Mouse (Mus musculus): ENCODE measurements around the gene Ccdc92b. TPM values are rescaled to one million over a fixed set of nuclear protein-coding genes. Genes with fewer than 3 reads are reported as not detected.

The Ccdc92b gene
- polyA plus RNA-seq, 1 experiment from 2014 or later, result 0.29 TPM

- H3K4me1 ChIP-seq (ENCODE audit: control insufficient read depth, insufficient read depth, low read length), result no peaks in the 10 kb centered on the region
- ATAC-seq, result no peak
Measured at GRCm38 (mm10) chr11:74662221-74662620, 42.8 kb downstream of the Ccdc92b start.

DNA sequence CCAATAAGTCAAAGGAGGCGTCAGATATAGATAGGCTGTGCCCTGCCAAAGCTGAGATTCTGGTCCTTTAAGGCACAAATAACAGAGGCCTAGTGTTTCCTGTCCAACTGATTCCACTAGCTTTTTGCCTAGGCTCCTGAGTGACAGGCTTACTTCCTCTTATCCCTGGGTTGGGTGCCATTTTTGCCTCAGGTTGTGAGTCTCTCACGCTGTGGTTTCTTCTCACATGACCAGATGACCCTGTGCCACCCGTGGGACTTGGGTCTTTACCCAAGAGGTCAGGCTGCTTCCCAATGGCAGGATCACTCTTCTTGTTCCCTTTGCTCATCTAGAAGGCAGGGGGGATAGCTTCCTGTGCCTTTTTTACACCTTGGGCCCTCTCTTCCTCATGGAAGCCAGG, 44.9 kb downstream of the Ccdc92b start:
- H3K4me2 ChIP-seq (ENCODE audit: low read depth, low read length), result no peak overlapping the region
- no peak overlapping the region for H3K27ac ChIP-seq (ENCODE audit: low read length)
- no peak overlapping the region for H3K4me3 ChIP-seq (ENCODE audit: low read length)
- no peak for ATAC-seq
- no peaks in the 10 kb centered on the region for H3K9me3 ChIP-seq (ENCODE audit: control insufficient read depth, low read length)
- no peaks in the 10 kb centered on the region for H3K27me3 ChIP-seq (replicated peaks; ENCODE audit: control insufficient read depth, insufficient read depth, low read length)
- H3K4me1 ChIP-seq (ENCODE audit: control insufficient read depth, insufficient read depth, low read length), result no peaks in the 10 kb centered on the region
- WGBS, result 87% methylated on average over 3 of the region's 3 CpGs
- no peak overlapping the region for H3K9ac ChIP-seq (ENCODE audit: low read depth, low read length)
- H3K36me3 ChIP-seq (ENCODE audit: control insufficient read depth, insufficient read depth, low read length), result peaks cover 53% of the 10 kb centered on the region

More at GRCm38 (mm10) chr11:74662221-74662620, 42.8 kb downstream of the Ccdc92b start:
- Histone ChIP-seq H3K9me3 (ENCODE audit: control insufficient read depth, low read length) (0 out of 2 replicates have a peak, but pooled peaks cover 4% of the 10 kb centered on the region), H3K27me3 (replicated peaks; ENCODE audit: control insufficient read depth, insufficient read depth, low read length) (no peaks in the 10 kb centered on the region), H3K36me3 (ENCODE audit: control insufficient read depth, insufficient read depth, low read length) (peaks cover 60% of the 10 kb centered on the region), H3K9ac (ENCODE audit: low read depth, low read length) (no peak overlapping the region), H3K4me3 (ENCODE audit: low read length) (no peak overlapping the region), H3K27ac (ENCODE audit: low read length) (no peak overlapping the region), H3K4me2 (ENCODE audit: low read depth, low read length) (no peak overlapping the region)
- 83% methylated on average over 6 of the region's 6 CpGs for WGBS

DNA sequence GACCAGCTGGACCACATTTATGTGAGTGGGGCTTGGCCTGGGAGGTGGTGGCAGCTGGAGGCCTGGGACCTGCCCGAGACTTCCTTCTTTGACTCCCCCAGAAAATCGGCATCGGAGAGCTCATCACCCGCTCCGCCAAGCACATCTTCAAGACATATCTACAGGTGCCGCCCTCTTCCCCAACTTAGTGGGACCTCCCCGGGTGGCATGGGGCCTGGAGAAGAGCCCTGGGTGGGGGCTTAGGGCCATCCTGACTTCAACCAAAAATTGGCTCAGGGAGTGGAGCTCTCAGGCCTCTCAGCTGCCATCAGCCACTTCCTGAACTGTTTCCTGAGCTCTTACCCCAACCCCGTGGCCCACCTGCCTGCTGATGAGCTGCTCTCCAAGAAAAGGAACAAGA, 45.5 kb downstream of the Ccdc92b start:
- ATAC-seq, result no peak
- H3K4me3 ChIP-seq (ENCODE audit: low read length), result no peak overlapping the region
- H3K9me3 ChIP-seq (ENCODE audit: control insufficient read depth, low read length), result no peaks in the 10 kb centered on the region
- H3K9ac ChIP-seq (ENCODE audit: low read depth, low read length), result no peak overlapping the region
- H3K27me3 ChIP-seq (replicated peaks; ENCODE audit: control insufficient read depth, insufficient read depth, low read length), result no peaks in the 10 kb centered on the region
- no peaks in the 10 kb centered on the region for H3K4me1 ChIP-seq (ENCODE audit: control insufficient read depth, insufficient read depth, low read length)
- H3K36me3 ChIP-seq (ENCODE audit: control insufficient read depth, insufficient read depth, low read length), result peaks cover 53% of the 10 kb centered on the region
- 93% methylated on average over 8 of the region's 8 CpGs for WGBS
- H3K27ac ChIP-seq (ENCODE audit: low read length), result no peak overlapping the region
- no peak overlapping the region for H3K4me2 ChIP-seq (ENCODE audit: low read depth, low read length)

- Histone ChIP-seq H3K27me3 (replicated peaks; ENCODE audit: control insufficient read depth, insufficient read depth, low read length) (no peaks in the 10 kb centered on the region), H3K4me1 (ENCODE audit: control insufficient read depth, insufficient read depth, low read length) (no peaks in the 10 kb centered on the region), H3K9ac (ENCODE audit: low read depth, low read length) (no peak overlapping the region), H3K4me3 (ENCODE audit: low read length) (no peak overlapping the region), H3K36me3 (ENCODE audit: control insufficient read depth, insufficient read depth, low read length) (peaks cover 46% of the 10 kb centered on the region), H3K4me2 (ENCODE audit: low read depth, low read length) (no peak overlapping the region), H3K9me3 (ENCODE audit: control insufficient read depth, low read length) (no peaks in the 10 kb centered on the region), H3K27ac (ENCODE audit: low read length) (no peak overlapping the region)
- no peak for ATAC-seq
- 89% methylated on average over 17 of the region's 17 CpGs for WGBS
Measured at GRCm38 (mm10) chr11:74665631-74666283, 46.4 kb downstream of the Ccdc92b start.

DNA sequence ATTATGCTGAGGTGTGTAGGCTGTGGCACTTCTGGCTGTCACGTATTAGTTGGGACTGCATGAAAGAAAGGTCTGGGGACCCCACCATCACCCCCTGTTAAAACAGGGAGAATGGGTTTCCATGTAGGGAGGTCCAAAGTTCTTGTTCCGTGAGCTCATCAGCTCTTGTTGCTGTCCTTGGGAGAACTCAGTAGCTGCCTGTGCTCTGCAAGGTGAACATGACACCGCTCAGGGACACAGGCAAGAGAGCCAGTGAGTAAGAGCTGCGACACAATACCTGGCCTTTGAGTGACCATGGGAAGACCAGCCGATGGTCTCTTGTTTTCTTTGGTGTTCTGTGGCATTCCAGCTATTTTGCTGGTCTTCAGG, 46.9 kb downstream of the Ccdc92b start:
- Histone ChIP-seq H3K27me3 (replicated peaks; ENCODE audit: control insufficient read depth, insufficient read depth, low read length) (no peaks in the 10 kb centered on the region), H3K4me2 (ENCODE audit: low read depth, low read length) (no peak overlapping the region), H3K4me3 (ENCODE audit: low read length) (no peak overlapping the region), H3K9ac (ENCODE audit: low read depth, low read length) (no peak overlapping the region), H3K27ac (ENCODE audit: low read length) (no peak overlapping the region), H3K4me1 (ENCODE audit: control insufficient read depth, insufficient read depth, low read length) (no peaks in the 10 kb centered on the region), H3K9me3 (ENCODE audit: control insufficient read depth, low read length) (no peaks in the 10 kb centered on the region), H3K36me3 (ENCODE audit: control insufficient read depth, insufficient read depth, low read length) (peaks cover 42% of the 10 kb centered on the region)
- ATAC-seq, result no peak
- WGBS, result 90% methylated on average over 5 of the region's 5 CpGs

GRCm38 (mm10) chr11:74666776-74667581, 47.6 kb downstream of the Ccdc92b start:
- Histone ChIP-seq H3K4me2 (ENCODE audit: low read depth, low read length) (no peak overlapping the region), H3K9me3 (ENCODE audit: control insufficient read depth, low read length) (no peaks in the 10 kb centered on the region), H3K4me3 (ENCODE audit: low read length) (no peak overlapping the region), H3K36me3 (ENCODE audit: control insufficient read depth, insufficient read depth, low read length) (peaks cover 35% of the 10 kb centered on the region), H3K9ac (ENCODE audit: low read depth, low read length) (no peak overlapping the region), H3K4me1 (ENCODE audit: control insufficient read depth, insufficient read depth, low read length) (no peaks in the 10 kb centered on the region), H3K27ac (ENCODE audit: low read length) (no peak overlapping the region), H3K27me3 (replicated peaks; ENCODE audit: control insufficient read depth, insufficient read depth, low read length) (no peaks in the 10 kb centered on the region)
- WGBS, result 96% methylated on average over 14 of the region's 14 CpGs
- no peak for ATAC-seq

DNA sequence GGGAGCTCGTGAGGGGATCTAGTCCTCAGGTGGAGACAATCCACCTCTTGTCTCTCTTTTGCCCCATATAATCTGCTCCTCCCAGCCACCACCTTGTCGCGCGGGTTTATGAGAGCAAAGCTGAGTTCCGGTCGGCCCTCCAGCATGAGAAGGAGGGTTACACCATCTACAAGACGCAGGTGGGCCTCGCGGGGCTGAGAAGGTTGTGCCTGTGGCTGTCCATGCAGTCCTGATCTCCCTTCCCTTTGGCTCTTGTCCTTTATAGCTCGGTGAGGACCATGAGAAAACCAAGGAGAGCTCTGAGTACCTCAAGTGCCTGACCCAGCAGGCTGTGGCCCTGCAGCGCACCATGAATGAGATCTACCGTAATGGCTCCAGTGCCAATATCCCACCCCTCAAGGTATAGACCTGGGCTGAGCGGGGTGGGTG, 48.2 kb downstream of the Ccdc92b start:
- WGBS, result 95% methylated on average over 13 of the region's 13 CpGs
- ATAC-seq, result no peak
- H3K27me3 ChIP-seq (replicated peaks; ENCODE audit: control insufficient read depth, insufficient read depth, low read length), result no peaks in the 10 kb centered on the region
- no peak overlapping the region for H3K4me2 ChIP-seq (ENCODE audit: low read depth, low read length)
- H3K4me1 ChIP-seq (ENCODE audit: control insufficient read depth, insufficient read depth, low read length), result no peaks in the 10 kb centered on the region
- H3K27ac ChIP-seq (ENCODE audit: low read length), result no peak overlapping the region
- no peak overlapping the region for H3K9ac ChIP-seq (ENCODE audit: low read depth, low read length)
- peaks cover 31% of the 10 kb centered on the region for H3K36me3 ChIP-seq (ENCODE audit: control insufficient read depth, insufficient read depth, low read length)
- no peak overlapping the region for H3K4me3 ChIP-seq (ENCODE audit: low read length)
- no peaks in the 10 kb centered on the region for H3K9me3 ChIP-seq (ENCODE audit: control insufficient read depth, low read length)

- H3K27ac ChIP-seq (ENCODE audit: low read length), result no peak overlapping the region
- no peaks in the 10 kb centered on the region for H3K9me3 ChIP-seq (ENCODE audit: control insufficient read depth, low read length)
- 89% methylated on average over 5 of the region's 5 CpGs for WGBS
- H3K4me1 ChIP-seq (ENCODE audit: control insufficient read depth, insufficient read depth, low read length), result no peaks in the 10 kb centered on the region
- H3K9ac ChIP-seq (ENCODE audit: low read depth, low read length), result no peak overlapping the region
- peaks cover 33% of the 10 kb centered on the region for H3K36me3 ChIP-seq (ENCODE audit: control insufficient read depth, insufficient read depth, low read length)
- H3K27me3 ChIP-seq (replicated peaks; ENCODE audit: control insufficient read depth, insufficient read depth, low read length), result no peaks in the 10 kb centered on the region
- no peak overlapping the region for H3K4me3 ChIP-seq (ENCODE audit: low read length)
- H3K4me2 ChIP-seq (ENCODE audit: low read depth, low read length), result no peak overlapping the region
- ATAC-seq, result no peak
Measured at GRCm38 (mm10) chr11:74668466-74668865, 49.1 kb downstream of the Ccdc92b start.

GRCm38 (mm10) chr11:74668971-74669370, 49.6 kb downstream of the Ccdc92b start:
- 90% methylated on average over 2 of the region's 2 CpGs for WGBS
- Histone ChIP-seq H3K9ac (ENCODE audit: low read depth, low read length) (no peak overlapping the region), H3K36me3 (ENCODE audit: control insufficient read depth, insufficient read depth, low read length) (peaks cover 28% of the 10 kb centered on the region), H3K9me3 (ENCODE audit: control insufficient read depth, low read length) (no peaks in the 10 kb centered on the region), H3K27me3 (replicated peaks; ENCODE audit: control insufficient read depth, insufficient read depth, low read length) (no peaks in the 10 kb centered on the region), H3K4me2 (ENCODE audit: low read depth, low read length) (no peak overlapping the region), H3K4me1 (ENCODE audit: control insufficient read depth, insufficient read depth, low read length) (no peaks in the 10 kb centered on the region), H3K4me3 (ENCODE audit: low read length) (no peak overlapping the region), H3K27ac (ENCODE audit: low read length) (no peak overlapping the region)
- ATAC-seq, result no peak
